Mouse (Mus musculus): ENCODE data around the gene Foxo1. TPM values are rescaled to one million over a fixed set of nuclear protein-coding genes. Genes with fewer than 3 reads are reported as not detected.

Foxo1 gene
- total RNA-seq (2018; cell fraction: chromatin; rRNA removed) = 1 to 10 TPM; 1.4 to 7.5 (median 4.2) TPM
- 1 to 10 TPM; 2.6 to 6.7 (median 4.1) TPM for total RNA-seq (2018; cell fraction: cytosol; rRNA removed)
- total RNA-seq (2018; cell fraction: nucleus; rRNA removed) = 1 to 10 TPM; 1.7 to 9.2 (median 4.7) TPM
- 3.0 to 4.8 TPM (median 3.3 TPM) in 3 replicates for polyA plus RNA-seq (2018)

- Histone ChIP-seq H3K4me3 (ENCODE audit: inconsistent target) (peak within 1 kb of the TSS; percentile 45), H3K36me3 (ENCODE audit: inconsistent target) (no peaks in the 10 kb centered on the region), H3K27ac (no peak within 1 kb of the TSS), H3K79me2 (ENCODE audit: inconsistent target) (peaks cover 20% of the 10 kb centered on the region; the same call in 1 of the 2 replicates)
- under 1% methylated on average over 85 of the region's 85 CpGs for WGBS (ENCODE audit: missing documents)
Observed at GRCm38 (mm10) chr3:52267652-52268486, at the start of gene Foxo1. TSS of gene Foxo1 (plus strand) at chr3:52268336.

- WGBS (ENCODE audit: missing documents) = 89% methylated on average over 7 of the region's 7 CpGs
- no peak overlapping the region for H3K4me3 ChIP-seq (ENCODE audit: inconsistent target)
- no peaks in the 10 kb centered on the region for H3K36me3 ChIP-seq (ENCODE audit: inconsistent target)
- no peak overlapping the region for H3K27ac ChIP-seq
- no peaks in the 10 kb centered on the region for H3K79me2 ChIP-seq (ENCODE audit: inconsistent target)
Observed at GRCm38 (mm10) chr3:52218864-52219263, 49.3 kb upstream of the Foxo1 start.

GRCm38 (mm10) chr3:52221082-52221481 lies 47.1 kb upstream of the Foxo1 start:
- no peak overlapping the region for H3K27ac ChIP-seq
- no peaks in the 10 kb centered on the region for H3K36me3 ChIP-seq (ENCODE audit: inconsistent target)
- H3K79me2 ChIP-seq (ENCODE audit: inconsistent target) = no peaks in the 10 kb centered on the region
- WGBS (ENCODE audit: missing documents) = 94% methylated on average over 3 of the region's 3 CpGs
- H3K4me3 ChIP-seq (ENCODE audit: inconsistent target) = no peak overlapping the region

GRCm38 (mm10) chr3:52221931-52222330 lies 46.2 kb upstream of the Foxo1 start:
- H3K79me2 ChIP-seq (ENCODE audit: inconsistent target) = no peaks in the 10 kb centered on the region
- H3K27ac ChIP-seq = no peak overlapping the region
- H3K4me3 ChIP-seq (ENCODE audit: inconsistent target) = no peak overlapping the region
- no peaks in the 10 kb centered on the region for H3K36me3 ChIP-seq (ENCODE audit: inconsistent target)
- WGBS (ENCODE audit: missing documents) = 31% methylated on average over 5 of the region's 5 CpGs

- H3K79me2 ChIP-seq (ENCODE audit: inconsistent target) = no peaks in the 10 kb centered on the region
- WGBS (ENCODE audit: missing documents) = 88% methylated on average over 4 of the region's 4 CpGs
- H3K36me3 ChIP-seq (ENCODE audit: inconsistent target) = no peaks in the 10 kb centered on the region
- H3K4me3 ChIP-seq (ENCODE audit: inconsistent target) = no peak overlapping the region
- H3K27ac ChIP-seq = no peak overlapping the region
Observed at GRCm38 (mm10) chr3:52236488-52236887, 31.6 kb upstream of the Foxo1 start.

- 92% methylated on average over 3 of the region's 3 CpGs for WGBS (ENCODE audit: missing documents)
- no peaks in the 10 kb centered on the region for H3K79me2 ChIP-seq (ENCODE audit: inconsistent target)
- no peaks in the 10 kb centered on the region for H3K36me3 ChIP-seq (ENCODE audit: inconsistent target)
- no peak overlapping the region for H3K27ac ChIP-seq
- H3K4me3 ChIP-seq (ENCODE audit: inconsistent target) = no peak overlapping the region
Observed at GRCm38 (mm10) chr3:52237136-52237535, 31.0 kb upstream of the Foxo1 start.

- H3K36me3 ChIP-seq (ENCODE audit: inconsistent target) = no peaks in the 10 kb centered on the region
- 93% methylated on average over 5 of the region's 5 CpGs for WGBS (ENCODE audit: missing documents)
- no peaks in the 10 kb centered on the region for H3K79me2 ChIP-seq (ENCODE audit: inconsistent target)
- H3K27ac ChIP-seq = no peak overlapping the region
- H3K4me3 ChIP-seq (ENCODE audit: inconsistent target) = no peak overlapping the region
Observed at GRCm38 (mm10) chr3:52241062-52241461, 27.1 kb upstream of the Foxo1 start.

- Histone ChIP-seq H3K27ac (no peak overlapping the region), H3K4me3 (ENCODE audit: inconsistent target) (no peak overlapping the region), H3K36me3 (ENCODE audit: inconsistent target) (no peaks in the 10 kb centered on the region), H3K79me2 (ENCODE audit: inconsistent target) (no peaks in the 10 kb centered on the region)
- WGBS (ENCODE audit: missing documents) = 48% methylated on average over 6 of the region's 6 CpGs
Observed at GRCm38 (mm10) chr3:52242457-52243105, 25.6 kb upstream of the Foxo1 start.

GRCm38 (mm10) chr3:52243271-52244021 lies 24.7 kb upstream of the Foxo1 start:
- 33% methylated on average over 12 of the region's 12 CpGs for WGBS (ENCODE audit: missing documents)

GRCm38 (mm10) chr3:52245996-52246830 lies 21.9 kb upstream of the Foxo1 start:
- H3K79me2 ChIP-seq (ENCODE audit: inconsistent target) = no peaks in the 10 kb centered on the region
- no peaks in the 10 kb centered on the region for H3K36me3 ChIP-seq (ENCODE audit: inconsistent target)
- no peak overlapping the region for H3K4me3 ChIP-seq (ENCODE audit: inconsistent target)
- no peak overlapping the region for H3K27ac ChIP-seq
- 82% methylated on average over 12 of the region's 12 CpGs for WGBS (ENCODE audit: missing documents)

More at GRCm38 (mm10) chr3:52243271-52244021, 24.7 kb upstream of the Foxo1 start:
- H3K79me2 ChIP-seq (ENCODE audit: inconsistent target) = no peaks in the 10 kb centered on the region
- no peak overlapping the region for H3K27ac ChIP-seq
- no peaks in the 10 kb centered on the region for H3K36me3 ChIP-seq (ENCODE audit: inconsistent target)
- no peak overlapping the region for H3K4me3 ChIP-seq (ENCODE audit: inconsistent target)

- WGBS (ENCODE audit: missing documents) = 0% methylated on average over 1 of the region's 1 CpGs
Observed at GRCm38 (mm10) chr3:52251184-52251583, 17.0 kb upstream of the Foxo1 start.

GRCm38 (mm10) chr3:52253656-52254461 lies 14.3 kb upstream of the Foxo1 start:
- Histone ChIP-seq H3K4me3 (ENCODE audit: inconsistent target) (no peak overlapping the region), H3K79me2 (ENCODE audit: inconsistent target) (no peaks in the 10 kb centered on the region), H3K27ac (no peak overlapping the region), H3K36me3 (ENCODE audit: inconsistent target) (no peaks in the 10 kb centered on the region)
- 59% methylated on average over 14 of the region's 14 CpGs for whole genome bisulfite sequencing (ENCODE audit: missing documents)

More at GRCm38 (mm10) chr3:52251184-52251583, 17.0 kb upstream of the Foxo1 start:
- Histone ChIP-seq H3K27ac (no peak overlapping the region), H3K4me3 (ENCODE audit: inconsistent target) (no peak overlapping the region), H3K36me3 (ENCODE audit: inconsistent target) (no peaks in the 10 kb centered on the region), H3K79me2 (ENCODE audit: inconsistent target) (no peaks in the 10 kb centered on the region)

- WGBS (ENCODE audit: missing documents) = 67% methylated on average over 2 of the region's 2 CpGs
- H3K27ac ChIP-seq = no peak overlapping the region
- H3K4me3 ChIP-seq (ENCODE audit: inconsistent target) = no peak overlapping the region
- H3K36me3 ChIP-seq (ENCODE audit: inconsistent target) = no peaks in the 10 kb centered on the region
- H3K79me2 ChIP-seq (ENCODE audit: inconsistent target) = no peaks in the 10 kb centered on the region
Observed at GRCm38 (mm10) chr3:52254496-52254895, 13.6 kb upstream of the Foxo1 start.
